Mouse (Mus musculus): ENCODE data around the gene Myo5a.

- TF ChIP-seq CTCF (conservative IDR thresholded peaks at IDR 0.05; ENCODE audit: insufficient read depth, insufficient read length, low read depth, low read length): no peak
- no peak for TF ChIP-seq POLR2A (IDR thresholded peaks at IDR 0.05; ENCODE audit: low read depth, low read length)
Measured at GRCm38 (mm10) chr9:75089285-75089684, 18.5 kb downstream of the Myo5a start.
